Mouse (Mus musculus) activated CD4-positive, CD25-positive, alpha-beta regulatory T cell (primary cell): ENCODE measurements around the gene Mios. TPM values are rescaled to one million over a fixed set of nuclear protein-coding genes. Genes with fewer than 3 reads are reported as not detected.

Experiments
- polyA plus RNA-seq, 2 experiments: library from polyadenylated mRNA; unstranded; fragments of 100-300 nt; shearing (Covaris generic); gene quantifications; one replicate each; pipeline ENCODE4 v1.2.1; 2017

Gene Mios
- 10 to 100 TPM; 20.8 to 28.9 TPM for polyA plus RNA-seq

GRCm38 (mm10) chr6:8209047-8209865 is at the start of gene Mios:
Mios (plus strand) TSS chr6:8209222.

GRCm38 (mm10) chr6:8192517-8192916 is 16.5 kb upstream of the Mios start, which contains the start of gene Col28a1:
Col28a1 (minus strand) TSS chr6:8192617.

GRCm38 (mm10) chr6:8259004-8259666 is 50.1 kb downstream of the Mios start, which contains the start of the genes Rpa3, Umad1 and Gm45062:
Rpa3 (minus strand) TSS chr6:8259173.
Umad1 (plus strand) TSS chr6:8259288.
Gm45062 (plus strand) TSS chr6:8259450.

Other genes with a start within 250 kb of the Mios start
- gene Col28a1, start 16.6 kb upstream of the Mios start, polyA plus RNA-seq: not detected
- 10 to 100 TPM; 74.9 to 90.5 TPM for gene Rpa3, start 50.0 kb downstream of the Mios start, polyA plus RNA-seq
- gene Umad1, start 50.1 kb downstream of the Mios start, polyA plus RNA-seq: 10 to 100 TPM; 13.5 to 25.4 TPM
- gene Gm45062, start 50.2 kb downstream of the Mios start, polyA plus RNA-seq: 1 to 10 TPM; 1.6 to 2.0 TPM